Mouse (Mus musculus): ENCODE measurements around the gene Dcpp3.

- no peak for TF ChIP-seq MYOD1 (IDR thresholded peaks at IDR 0.05; ENCODE audit: control insufficient read depth in 1 of 3, insufficient read length in 2 of 3, low read depth in 2 of 3)
- no peak for TF ChIP-seq E2F4 (IDR thresholded peaks at IDR 0.05; ENCODE audit: insufficient read depth)
- no peak for TF ChIP-seq MAX (IDR thresholded peaks at IDR 0.05; ENCODE audit: low read depth)
- no peak for TF ChIP-seq POLR2A (IDR thresholded peaks at IDR 0.05; ENCODE audit: insufficient read length, low read depth)
- no peak for TF ChIP-seq CEBPB (IDR thresholded peaks at IDR 0.05; ENCODE audit: insufficient read depth, poor library complexity, severe bottlenecking)
- TF ChIP-seq TCF3 (IDR thresholded peaks at IDR 0.05; ENCODE audit: insufficient read length, low read depth): no peak
- no peak for TF ChIP-seq USF1 (IDR thresholded peaks at IDR 0.05; ENCODE audit: low read depth)
Measured at GRCm38 (mm10) chr17:23931157-23931556, 13.9 kb downstream of the Dcpp3 start.
